Mouse (Mus musculus): Measurements from ENCODE around the gene Aunip. TPM values are rescaled to one million over a fixed set of nuclear protein-coding genes. Genes with fewer than 3 reads are reported as not detected.
"Not testable (repeated sequence)": the region's sequence is repeated elsewhere in the genome, so short reads cannot be mapped to it uniquely, and the experiment has no call there.

Aunip gene
- polyA plus RNA-seq, 1 experiment from 2014 or later, result 18.9 TPM

DNA sequence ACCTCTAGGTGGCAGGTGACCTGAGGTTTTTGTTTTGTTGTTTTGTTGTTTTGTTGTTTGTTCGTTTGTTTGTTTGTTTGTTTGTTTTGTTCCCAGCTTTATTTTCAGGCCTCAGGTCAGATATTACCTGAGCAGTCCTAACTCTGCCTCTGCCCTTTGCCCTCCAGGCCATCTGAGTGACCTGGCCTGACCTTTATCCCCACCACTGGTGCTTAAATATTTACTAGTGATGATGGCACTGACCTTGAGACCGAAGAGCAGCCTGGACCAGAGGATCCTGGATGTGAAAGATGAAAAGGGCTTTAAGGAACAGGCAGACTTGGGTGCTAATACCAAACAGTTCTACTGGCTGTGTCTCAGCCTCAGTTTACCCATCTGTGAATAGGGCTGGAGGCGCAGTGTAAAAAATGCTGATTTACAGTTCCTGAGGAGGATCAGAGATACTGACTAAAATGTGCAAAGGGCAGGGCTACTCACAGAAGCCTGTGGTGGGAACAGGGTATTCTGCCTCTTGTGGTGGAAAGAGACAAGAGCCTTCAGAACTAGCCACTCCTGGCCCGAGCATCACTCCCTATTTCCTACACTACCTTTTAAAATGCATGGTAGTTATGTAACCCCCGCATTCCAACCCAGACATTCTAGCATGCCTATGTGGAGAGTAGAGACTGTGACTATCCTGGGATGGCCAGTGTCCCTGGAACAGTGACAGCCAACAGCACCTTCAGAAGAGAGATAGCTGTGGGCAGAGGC lies 25.5 kb upstream of the Aunip start:
- H3K9me3 ChIP-seq (replicated peaks), result no peaks in the 10 kb centered on the region

GRCm38 (mm10) chr4:134488211-134488610 lies 22.6 kb upstream of the Aunip start:
- WGBS (ENCODE audit: insufficient replicate concordance), result 71% methylated on average over 5 of the region's 5 CpGs
- peaks cover 20% of the 10 kb centered on the region; the same call in 1 of the 2 replicates for H3K27me3 ChIP-seq
- no peak overlapping the region for H3K4me2 ChIP-seq
- no peaks in the 10 kb centered on the region for H3K9me3 ChIP-seq (replicated peaks)
- H3K9ac ChIP-seq, result no peak overlapping the region
- H3K4me1 ChIP-seq (replicated peaks), result peaks cover 32% of the 10 kb centered on the region
- no peaks in the 10 kb centered on the region for H3K36me3 ChIP-seq (replicated peaks)
- peak; percentile 30; the same call in 1 of the 2 replicates for ATAC-seq (ENCODE audit: insufficient read depth)
- H3K27ac ChIP-seq (replicated peaks), result 0 out of 2 replicates have a peak overlapping the region, but pooled peaks have one; percentile 6
- no peak overlapping the region for H3K4me3 ChIP-seq (replicated peaks)

More for the DNA sequence above, 25.5 kb upstream of the Aunip start:
- no peak overlapping the region for H3K4me3 ChIP-seq (replicated peaks)
- 67% methylated on average over 5 of the region's 5 CpGs for WGBS (ENCODE audit: insufficient replicate concordance)
- H3K27ac ChIP-seq (replicated peaks), result no peak overlapping the region
- no peak overlapping the region for H3K9ac ChIP-seq
- H3K4me1 ChIP-seq (replicated peaks), result peaks cover 28% of the 10 kb centered on the region
- peaks cover 24% of the 10 kb centered on the region; the same call in 1 of the 2 replicates for H3K27me3 ChIP-seq
- no peak for ATAC-seq (ENCODE audit: insufficient read depth)
- H3K36me3 ChIP-seq (replicated peaks), result no peaks in the 10 kb centered on the region
- H3K4me2 ChIP-seq, result no peak overlapping the region

GRCm38 (mm10) chr4:134489986-134490665 lies 20.7 kb upstream of the Aunip start:
- Histone ChIP-seq H3K4me1 (replicated peaks) (peaks cover 42% of the 10 kb centered on the region), H3K4me3 (replicated peaks) (no peak overlapping the region), H3K27ac (replicated peaks) (peak overlapping the region; percentile 30; the same call in 1 of the 2 replicates), H3K4me2 (no peak overlapping the region), H3K27me3 (peaks cover 7% of the 10 kb centered on the region; the same call in 1 of the 2 replicates), H3K9me3 (replicated peaks) (no peaks in the 10 kb centered on the region), H3K9ac (no peak overlapping the region), H3K36me3 (replicated peaks) (no peaks in the 10 kb centered on the region)
- peak; percentile 24; the same call in 1 of the 2 replicates for ATAC-seq (ENCODE audit: insufficient read depth)
- WGBS (ENCODE audit: insufficient replicate concordance), result 56% methylated on average over 11 of the region's 11 CpGs

DNA sequence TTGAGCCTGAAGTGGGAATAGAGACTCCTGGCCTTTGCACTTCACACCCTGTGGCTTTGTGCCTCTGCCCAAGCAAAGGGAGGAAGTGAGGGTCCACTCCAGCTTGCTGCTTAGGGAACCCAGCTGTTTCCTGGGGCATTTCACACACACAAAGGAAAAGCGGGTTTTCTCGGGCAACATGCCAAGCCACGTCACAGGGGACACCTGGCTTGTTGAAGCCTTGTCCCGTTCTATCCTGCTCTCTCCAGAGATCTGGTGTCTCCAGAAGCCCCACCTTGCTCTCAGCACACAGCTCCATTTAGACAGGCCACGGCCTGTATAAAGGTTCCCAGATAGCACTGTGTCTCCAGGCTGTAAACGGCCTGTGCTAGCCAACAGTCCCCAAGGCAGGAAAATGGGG lies 19.1 kb upstream of the Aunip start:
- Histone ChIP-seq H3K9me3 (replicated peaks) (no peaks in the 10 kb centered on the region), H3K27me3 (peaks cover 11% of the 10 kb centered on the region; the same call in 1 of the 2 replicates), H3K4me3 (replicated peaks) (no peak overlapping the region), H3K27ac (replicated peaks) (no peak overlapping the region), H3K36me3 (replicated peaks) (no peaks in the 10 kb centered on the region), H3K9ac (no peak overlapping the region), H3K4me1 (replicated peaks) (peaks cover 52% of the 10 kb centered on the region), H3K4me2 (no peak overlapping the region)
- no peak for ATAC-seq (ENCODE audit: insufficient read depth)
- WGBS (ENCODE audit: insufficient replicate concordance), result 55% methylated on average over 6 of the region's 6 CpGs

GRCm38 (mm10) chr4:134494161-134494560 lies 16.6 kb upstream of the Aunip start:
- Histone ChIP-seq H3K27me3 (peaks cover 11% of the 10 kb centered on the region; the same call in 1 of the 2 replicates), H3K4me1 (replicated peaks) (peaks cover 63% of the 10 kb centered on the region), H3K27ac (replicated peaks) (peak overlapping the region; percentile 64)
- not testable (repeated sequence) for H3K9ac ChIP-seq; H3K36me3 ChIP-seq (replicated peaks); H3K4me2 ChIP-seq; ATAC-seq (ENCODE audit: insufficient read depth); H3K4me3 ChIP-seq (replicated peaks); H3K9me3 ChIP-seq (replicated peaks)
- WGBS (ENCODE audit: insufficient replicate concordance), result 63% methylated on average over 6 of the region's 6 CpGs

DNA sequence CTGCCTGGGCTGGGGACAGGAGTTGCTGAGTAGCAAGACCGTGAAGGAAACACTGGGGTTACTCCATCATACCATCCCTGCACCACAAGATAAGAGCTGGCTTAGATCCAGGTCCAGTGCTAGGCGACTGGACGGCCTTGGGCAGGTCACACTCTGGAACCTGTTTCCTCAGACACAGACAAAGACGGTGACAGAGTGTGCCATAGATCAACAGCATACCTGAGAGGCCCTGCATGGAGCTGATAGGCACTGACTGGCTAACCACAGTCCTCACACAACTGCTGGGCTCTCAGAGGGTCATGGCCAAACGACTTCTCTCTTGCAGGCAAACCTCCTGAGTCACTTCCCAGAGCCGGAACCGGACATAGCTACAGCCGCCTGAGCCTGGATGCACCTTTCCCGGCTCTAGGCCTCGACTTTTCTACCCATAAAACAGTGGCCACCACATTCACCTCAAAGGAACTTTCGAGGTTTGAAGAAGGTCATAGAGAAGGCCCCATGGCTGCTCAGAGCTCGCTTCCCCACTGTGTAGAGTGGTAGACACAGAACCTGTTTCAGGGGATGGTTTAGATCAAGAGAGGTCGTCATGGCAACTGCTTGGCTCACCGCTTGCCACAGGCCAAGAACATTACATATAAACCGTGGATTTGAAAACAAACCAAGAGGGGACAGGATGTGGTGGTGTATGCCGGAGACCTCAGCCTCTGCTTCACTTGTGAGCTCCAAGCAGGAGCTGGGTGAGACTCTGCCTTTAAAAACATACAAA lies 15.8 kb upstream of the Aunip start:
- peak; percentile 17; the same call in 1 of the 2 replicates for ATAC-seq (ENCODE audit: insufficient read depth)
- 14% methylated on average over 16 of the region's 16 CpGs for WGBS (ENCODE audit: insufficient replicate concordance)
- Histone ChIP-seq H3K4me1 (replicated peaks) (peaks cover 56% of the 10 kb centered on the region), H3K27me3 (peaks cover 11% of the 10 kb centered on the region; the same call in 1 of the 2 replicates), H3K9ac (0 out of 2 replicates have a peak overlapping the region, but pooled peaks have one; percentile 10), H3K4me2 (no peak overlapping the region), H3K36me3 (replicated peaks) (no peaks in the 10 kb centered on the region), H3K4me3 (replicated peaks) (no peak overlapping the region), H3K27ac (replicated peaks) (peak overlapping the region; percentile 64), H3K9me3 (replicated peaks) (no peaks in the 10 kb centered on the region)

DNA sequence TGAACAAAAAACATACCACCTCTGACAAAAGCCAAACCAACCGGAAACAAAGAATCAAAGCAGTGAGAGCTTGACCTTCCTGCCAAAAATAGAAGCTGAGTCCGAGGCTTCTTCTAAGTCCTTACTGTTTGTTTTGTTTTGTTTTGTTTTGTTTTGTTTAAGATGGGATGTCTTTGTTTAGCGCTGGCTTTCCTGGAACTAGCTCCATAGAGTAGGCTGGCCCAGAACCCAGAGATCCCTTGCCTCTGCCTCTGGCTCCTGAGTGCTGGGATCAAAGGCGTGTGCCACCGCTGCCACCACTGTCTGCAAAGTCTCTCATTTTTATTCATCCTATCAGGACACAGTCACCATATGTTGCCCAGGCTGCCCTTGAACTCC lies 15.3 kb upstream of the Aunip start:
- H3K9ac ChIP-seq, result no peak overlapping the region
- peaks cover 11% of the 10 kb centered on the region; the same call in 1 of the 2 replicates for H3K27me3 ChIP-seq
- no peak overlapping the region for H3K4me3 ChIP-seq (replicated peaks)
- no peak overlapping the region for H3K4me2 ChIP-seq
- ATAC-seq (ENCODE audit: insufficient read depth), result no peak
- peak overlapping the region; percentile 64 for H3K27ac ChIP-seq (replicated peaks)
- H3K4me1 ChIP-seq (replicated peaks), result peaks cover 56% of the 10 kb centered on the region
- no peaks in the 10 kb centered on the region for H3K36me3 ChIP-seq (replicated peaks)
- no peaks in the 10 kb centered on the region for H3K9me3 ChIP-seq (replicated peaks)
- WGBS (ENCODE audit: insufficient replicate concordance), result 61% methylated on average over 5 of the region's 5 CpGs

- Histone ChIP-seq H3K9ac (peak within 1 kb of the TSS; percentile 47), H3K9me3 (replicated peaks) (no peaks in the 10 kb centered on the region), H3K4me2 (peak within 1 kb of the TSS; percentile 94), H3K27ac (replicated peaks) (peak within 1 kb of the TSS; percentile 84), H3K27me3 (peaks cover 11% of the 10 kb centered on the region; the same call in 1 of the 2 replicates), H3K4me3 (replicated peaks) (peak within 1 kb of the TSS; percentile 62), H3K4me1 (replicated peaks) (peaks cover 57% of the 10 kb centered on the region), H3K36me3 (replicated peaks) (no peaks in the 10 kb centered on the region)
- peak; percentile 81 for ATAC-seq (ENCODE audit: insufficient read depth)
- under 1% methylated on average over 35 of the region's 35 CpGs for WGBS (ENCODE audit: insufficient replicate concordance)
These were observed 14.1 kb upstream of the Aunip start, which contains the start of gene Paqr7 for GRCm38 (mm10) chr4:134496595-134497210. Gene Paqr7, plus strand, starts transcription at chr4:134496697.

DNA sequence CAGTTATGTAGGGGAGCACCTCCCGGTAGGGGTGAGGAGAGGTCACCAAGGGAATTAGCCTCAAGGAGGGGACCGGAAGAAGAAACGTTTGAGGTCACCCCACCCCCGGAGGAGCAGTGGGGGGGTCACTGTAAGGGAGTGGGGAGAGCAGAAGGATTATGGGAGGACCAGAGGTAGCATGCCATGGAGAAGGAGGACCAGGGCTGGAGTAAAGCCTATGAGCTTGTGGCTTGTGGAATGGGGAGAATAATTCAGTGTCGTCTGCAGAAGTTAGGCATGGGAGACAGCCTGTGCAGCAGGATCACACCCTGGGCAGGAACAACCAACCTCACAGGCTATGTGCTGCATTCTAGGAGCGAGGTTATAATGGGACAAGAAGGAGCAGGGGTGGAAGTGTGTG lies 13.6 kb upstream of the Aunip start:
- no peaks in the 10 kb centered on the region for H3K9me3 ChIP-seq (replicated peaks)
- H3K4me3 ChIP-seq (replicated peaks), result peak overlapping the region; percentile 62
- H3K27me3 ChIP-seq, result peaks cover 8% of the 10 kb centered on the region; the same call in 1 of the 2 replicates
- ATAC-seq (ENCODE audit: insufficient read depth), result peak; percentile 4; the same call in 1 of the 2 replicates
- WGBS (ENCODE audit: insufficient replicate concordance), result 5% methylated on average over 6 of the region's 6 CpGs
- H3K4me1 ChIP-seq (replicated peaks), result peaks cover 59% of the 10 kb centered on the region
- H3K9ac ChIP-seq, result peak overlapping the region; percentile 47
- H3K27ac ChIP-seq (replicated peaks), result peak overlapping the region; percentile 84
- H3K36me3 ChIP-seq (replicated peaks), result no peaks in the 10 kb centered on the region
- H3K4me2 ChIP-seq, result peak overlapping the region; percentile 94

GRCm38 (mm10) chr4:134497986-134498731 lies 12.6 kb upstream of the Aunip start:
- H3K27me3 ChIP-seq, result peaks cover 4% of the 10 kb centered on the region; the same call in 1 of the 2 replicates
- no peaks in the 10 kb centered on the region for H3K36me3 ChIP-seq (replicated peaks)
- peaks cover 62% of the 10 kb centered on the region for H3K4me1 ChIP-seq (replicated peaks)
- H3K4me3 ChIP-seq (replicated peaks), result peak overlapping the region; percentile 62
- ATAC-seq (ENCODE audit: insufficient read depth), result no peak
- peak overlapping the region; percentile 94 for H3K4me2 ChIP-seq
- WGBS (ENCODE audit: insufficient replicate concordance), result 60% methylated on average over 12 of the region's 12 CpGs
- H3K9me3 ChIP-seq (replicated peaks), result no peaks in the 10 kb centered on the region
- no peak overlapping the region for H3K27ac ChIP-seq (replicated peaks)
- H3K9ac ChIP-seq, result no peak overlapping the region

Data from liver, embryonic 15.5 days (tissue).